Mouse (Mus musculus) CH12.LX (cell line): ENCODE measurements around the gene Trap1. TPM values are rescaled to one million over a fixed set of nuclear protein-coding genes. Genes with fewer than 3 reads are reported as not detected.

Source experiments
- DNase-seq: peaks from one replicate; pipeline ENCODE4 v3.0.0-alpha.2; 2013; ENCODE audit errors: extremely low read depth
- H3K27ac ChIP-seq: 2 replicates; pipeline ENCODE4 v1.5.1; 2012; ENCODE audit warnings: low read depth, mild to moderate bottlenecking, control low read depth, moderate library complexity; ENCODE audit not compliant: insufficient read depth
- H3K27me3 ChIP-seq: replicated peaks from 2 replicates; pipeline ENCODE3; 2012; ENCODE audit warnings: inconsistent platforms
- H3K36me3 ChIP-seq, 2 experiments: replicated peaks in 1 of 2; 2 replicates each; pipeline versions ENCODE3 to v1.6.1; 2012; ENCODE audit warnings: inconsistent platforms in 1 of 2, low read length in 1 of 2, mild to moderate bottlenecking in 1 of 2, mixed read lengths in 1 of 2, moderate library complexity in 1 of 2; ENCODE audit not compliant: control insufficient read depth in 1 of 2, insufficient read depth in 1 of 2
- H3K4me1 ChIP-seq, 2 experiments: 2 replicates each; pipeline ENCODE4 v1.6.1; 2012; ENCODE audit warnings: inconsistent platforms in 1 of 2, moderate library complexity in 1 of 2; ENCODE audit not compliant: insufficient read depth in 2 of 2, control insufficient read depth in 1 of 2
- H3K4me2 ChIP-seq: 2 replicates; pipeline ENCODE4 v1.6.1; 2012; ENCODE audit warnings: low read depth, mild to moderate bottlenecking, control low read depth; ENCODE audit not compliant: poor library complexity, insufficient read depth, severe bottlenecking
- H3K4me3 ChIP-seq, 3 experiments: fragments of 150-350 bp in 1 of 3; sonication (generic) in 1 of 3; replicated peaks in 1 of 3; 2 replicates each; pipeline versions ENCODE3 to v1.5.1; 2011 to 2012; ENCODE audit warnings: low read depth in 2 of 3, low read length in 2 of 3, mild to moderate bottlenecking in 2 of 3, moderate library complexity in 2 of 3, control low read depth in 1 of 3, improper control_type of control experiment in 1 of 3, inconsistent platforms in 1 of 3, mixed read lengths in 1 of 3; ENCODE audit not compliant: poor library complexity in 1 of 3
- H3K79me2 ChIP-seq: replicated peaks from 2 replicates; pipeline ENCODE4 v1.6.1; 2012; ENCODE audit warnings: mild to moderate bottlenecking, moderate library complexity; ENCODE audit not compliant: control insufficient read depth, poor library complexity, insufficient read depth, severe bottlenecking; ENCODE audit errors: extremely low read depth
- H3K9ac ChIP-seq: 2 replicates; pipeline ENCODE4 v1.6.1; 2012; ENCODE audit warnings: low read depth, mild to moderate bottlenecking, control low read depth, moderate library complexity; ENCODE audit not compliant: insufficient read depth
- H3K9me3 ChIP-seq: replicated peaks from 2 replicates; pipeline ENCODE3; 2012; ENCODE audit warnings: low read length, inconsistent platforms, mixed read lengths
- BHLHE40 ChIP-seq: IDR thresholded peaks from 2 replicates; pipeline ENCODE4 v1.6.1; 2011; ENCODE audit warnings: mild to moderate bottlenecking, low read depth, low read length, improper control_type of control experiment
- CHD1 ChIP-seq: IDR thresholded peaks from 2 replicates; pipeline ENCODE4 v1.6.1; 2012; ENCODE audit warnings: low read depth, low read length, improper control_type of control experiment, inconsistent platforms
- CHD2 ChIP-seq: IDR thresholded peaks from 2 replicates; pipeline ENCODE4 v1.6.1; 2011; ENCODE audit warnings: low read length, improper control_type of control experiment
- CTCF ChIP-seq, 2 experiments: IDR thresholded peaks in 1 of 2; conservative IDR thresholded peaks in 1 of 2; 2 replicates each; pipeline ENCODE4 v1.5.1; 2011 to 2012; ENCODE audit warnings: low read depth in 2 of 2, low read length in 2 of 2, improper control_type of control experiment in 1 of 2, inconsistent platforms in 1 of 2, mild to moderate bottlenecking in 1 of 2, moderate library complexity in 1 of 2
- E2F4 ChIP-seq: IDR thresholded peaks from 2 replicates; pipeline ENCODE4 v1.6.1; 2011; ENCODE audit warnings: low read depth, low read length, improper control_type of control experiment; ENCODE audit not compliant: insufficient replicate concordance
- GABPA ChIP-seq: IDR thresholded peaks from 2 replicates; pipeline ENCODE4 v1.6.1; 2012; ENCODE audit warnings: low read depth, low read length, improper control_type of control experiment, inconsistent platforms; ENCODE audit not compliant: insufficient replicate concordance
- JUN ChIP-seq: IDR thresholded peaks from 2 replicates; pipeline ENCODE4 v1.6.1; 2011; ENCODE audit warnings: low read depth, mild to moderate bottlenecking, low read length, improper control_type of control experiment, moderate library complexity; ENCODE audit not compliant: insufficient read depth
- KAT2A ChIP-seq: IDR thresholded peaks from 2 replicates; pipeline ENCODE4 v1.6.1; 2012; ENCODE audit warnings: low read length, improper control_type of control experiment, inconsistent platforms; ENCODE audit not compliant: insufficient replicate concordance
- MEF2A ChIP-seq: IDR thresholded peaks from 2 replicates; pipeline ENCODE4 v1.6.1; 2014; ENCODE audit warnings: low read depth, mild to moderate bottlenecking, inconsistent platforms, low read length, improper control_type of control experiment, borderline replicate concordance
- PAX5 ChIP-seq: IDR thresholded peaks from 2 replicates; pipeline ENCODE4 v1.6.1; 2012; ENCODE audit warnings: low read length, inconsistent platforms, mixed read lengths
- POLR2A ChIP-seq: IDR thresholded peaks from 2 replicates; pipeline ENCODE4 v1.6.1; 2011; ENCODE audit warnings: low read depth, mild to moderate bottlenecking, improper control_type of control experiment, low read length
- POLR2AphosphoS2 ChIP-seq: IDR thresholded peaks from 2 replicates; pipeline ENCODE4 v1.6.1; 2011; ENCODE audit warnings: low read depth, low read length, improper control_type of control experiment
- RAD21 ChIP-seq: IDR thresholded peaks from 2 replicates; pipeline ENCODE4 v1.6.1; 2011; ENCODE audit warnings: low read depth, mild to moderate bottlenecking, low read length, improper control_type of control experiment, moderate library complexity
- RCOR1 ChIP-seq: conservative IDR thresholded peaks from 2 replicates; pipeline ENCODE4 v1.6.1; 2012; ENCODE audit warnings: low read depth, mild to moderate bottlenecking, inconsistent platforms, low read length, improper control_type of control experiment
- SIN3A ChIP-seq: IDR thresholded peaks from 2 replicates; pipeline ENCODE4 v1.6.1; 2012; ENCODE audit warnings: low read length, improper control_type of control experiment, inconsistent platforms
- TBP ChIP-seq: conservative IDR thresholded peaks from 2 replicates; pipeline ENCODE4 v1.6.1; 2011; ENCODE audit warnings: low read depth, low read length, improper control_type of control experiment
- TCF12 ChIP-seq: IDR thresholded peaks from 2 replicates; pipeline ENCODE4 v1.6.1; 2014; ENCODE audit warnings: low read depth, mild to moderate bottlenecking, inconsistent platforms, low read length, improper control_type of control experiment
- UBTF ChIP-seq: IDR thresholded peaks from 2 replicates; pipeline ENCODE4 v1.6.1; 2012; ENCODE audit warnings: low read depth, mild to moderate bottlenecking, inconsistent platforms, low read length, improper control_type of control experiment, moderate library complexity
- USF1 ChIP-seq: IDR thresholded peaks from 2 replicates; pipeline ENCODE4 v1.6.1; 2014; ENCODE audit warnings: low read depth, mild to moderate bottlenecking, inconsistent platforms, low read length, improper control_type of control experiment
- USF2 ChIP-seq: conservative IDR thresholded peaks from 2 replicates; pipeline ENCODE4 v1.6.1; 2011; ENCODE audit warnings: low read depth, low read length, improper control_type of control experiment
- ZC3H11A ChIP-seq: IDR thresholded peaks from 2 replicates; pipeline ENCODE4 v1.6.1; 2012; ENCODE audit warnings: low read depth, mild to moderate bottlenecking, inconsistent platforms, low read length, improper control_type of control experiment
- ZKSCAN1 ChIP-seq: IDR thresholded peaks from 2 replicates; pipeline ENCODE4 v1.6.1; 2012; ENCODE audit warnings: low read depth, inconsistent platforms, low read length, improper control_type of control experiment, borderline replicate concordance
- ZMIZ1 ChIP-seq: IDR thresholded peaks from 2 replicates; pipeline ENCODE4 v1.6.1; 2012; ENCODE audit warnings: low read depth, mild to moderate bottlenecking, inconsistent platforms, low read length, improper control_type of control experiment
- dilution Hi-C: fragments of 300-500 bp; cut with MboI; formaldehyde crosslinking; loops from 2 replicates; pipeline ENCODE4 v1.14.3; 2020; ENCODE audit warnings: low sequenced_read_pairs; ENCODE audit not compliant: extremely low pct_unique_long_range_greater_than_20kb, extremely low pct_ligation_motif_present
- in situ Hi-C: fragments of 300-500 bp; cut with MboI; formaldehyde crosslinking; loops from 3 replicates; pipeline ENCODE4 v1.14.3; 2019; ENCODE audit warnings: low sequenced_read_pairs, low pct_ligation_motif_present, low pct_unique_long_range_greater_than_20kb, mixed read lengths
- polyA plus RNA-seq: library from polyadenylated mRNA; unstranded; fragments of >175 nt; gene quantifications from 2 replicates; pipeline ENCODE4 v1.2.1, GENCODE M21; 2012; ENCODE audit warnings: low read depth; ENCODE audit not compliant: insufficient read length
- total RNA-seq, 2 experiments: library from RNA; depleted of rRNA; stranded (reverse); fragments of 300-350 nt in 1 of 2; fragments of >200 nt in 1 of 2; gene quantifications; 2 replicates each; pipeline ENCODE4 v1.2.3; 2012 to 2014

Gene Trap1
- total and polyA plus RNA-seq, 3 experiments: 143 to 284 (median 167) TPM

DNA sequence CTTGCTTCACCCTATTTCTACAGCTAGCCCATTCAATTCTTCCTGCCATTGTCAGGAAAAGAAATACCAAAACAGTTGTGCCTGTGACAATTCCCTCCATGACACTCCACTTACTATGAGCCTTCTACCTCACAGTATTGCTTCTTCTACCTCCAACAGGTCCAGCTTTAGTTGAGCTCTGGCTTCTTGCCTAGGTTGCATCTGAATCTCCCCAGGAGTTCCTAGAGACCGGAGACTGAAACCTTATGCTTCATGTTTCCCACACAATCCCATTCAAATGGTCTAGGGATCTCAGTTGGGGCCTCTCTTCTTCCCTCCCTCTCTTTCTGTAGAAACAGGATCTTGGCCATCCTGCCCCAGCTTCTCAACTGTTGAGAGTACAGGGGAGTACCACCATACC is 19.9 kb upstream of the Trap1 start:
- H3K9me3 ChIP-seq: no peaks in the 10 kb centered on the region
- no peak overlapping the region for H3K9ac ChIP-seq
- H3K79me2 ChIP-seq: no peaks in the 10 kb centered on the region
- H3K4me2 ChIP-seq: no peak overlapping the region
- peaks cover 69 to 83% of the 10 kb centered on the region in 2 experiments for H3K36me3 ChIP-seq
- no peaks in the 10 kb centered on the region for H3K27me3 ChIP-seq
- H3K4me3 ChIP-seq: no peak overlapping the region
- DNase-seq: no peak
- TF ChIP-seq KAT2A (no peak), RAD21 (no peak), TBP (no peak), UBTF (no peak), USF2 (no peak), USF1 (no peak), RCOR1 (no peak), TCF12 (no peak), ZC3H11A (no peak)
- TF ChIP-seq, all 38 proteins: peak for 0
- in situ Hi-C loops: no loop called here
- Histone ChIP-seq H3K4me1 (no peaks in the 10 kb centered on the region), H3K27ac (no peak overlapping the region)
- dilution Hi-C loops: no loop called here

DNA sequence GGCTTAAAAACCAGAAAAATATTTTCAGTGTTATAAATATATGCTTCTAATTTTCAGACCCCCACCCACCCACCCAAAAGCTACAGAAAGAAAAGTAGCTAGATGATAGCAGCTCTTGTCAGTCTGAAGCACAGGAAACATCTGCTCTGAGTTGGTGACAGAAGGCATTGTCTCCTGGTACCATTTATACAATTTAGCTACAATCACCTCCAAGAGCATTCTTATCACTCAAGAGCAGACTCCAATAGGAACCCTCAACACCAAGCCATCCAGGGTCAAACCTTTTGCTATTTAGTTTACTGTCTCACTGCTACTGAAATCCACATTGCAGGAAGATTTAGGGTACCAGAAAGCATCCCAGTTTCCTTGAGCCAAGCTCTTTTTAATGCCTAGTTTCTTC is 19.3 kb upstream of the Trap1 start:
- Histone ChIP-seq H3K36me3 (peaks cover 74 to 88% of the 10 kb centered on the region in 2 experiments), H3K27me3 (no peaks in the 10 kb centered on the region), H3K4me3 (no peak overlapping the region), H3K27ac (no peak overlapping the region), H3K9me3 (no peaks in the 10 kb centered on the region), H3K4me2 (no peak overlapping the region), H3K4me1 (no peaks in the 10 kb centered on the region), H3K9ac (no peak overlapping the region), H3K79me2 (no peaks in the 10 kb centered on the region)
- DNase-seq: no peak
- dilution Hi-C loops: no loop called here
- TF ChIP-seq PAX5: no peak
- TF ChIP-seq SIN3A: no peak
- no peak for TF ChIP-seq CHD1
- no peak for TF ChIP-seq POLR2AphosphoS2
- no peak for TF ChIP-seq CHD2
- TF ChIP-seq BHLHE40: no peak
- TF ChIP-seq ZMIZ1: no peak
- TF ChIP-seq UBTF: no peak
- TF ChIP-seq POLR2A: no peak
- TF ChIP-seq E2F4: no peak
- no peak for TF ChIP-seq JUN
- no peak for TF ChIP-seq MEF2A
- TF ChIP-seq USF1: no peak
- no peak for TF ChIP-seq CTCF (conservative IDR thresholded peaks at IDR 0.05 in 1 of 2, IDR thresholded peaks at IDR 0.05 in 1 of 2; ENCODE audit: low read depth in 2 of 2, low read length in 2 of 2)
- no peak for TF ChIP-seq ZKSCAN1
- TF ChIP-seq GABPA: no peak
- TF ChIP-seq USF2: no peak
- in situ Hi-C loops: no loop called here
